Mouse (Mus musculus): Measurements from ENCODE around the gene Smpd3.

DNA sequence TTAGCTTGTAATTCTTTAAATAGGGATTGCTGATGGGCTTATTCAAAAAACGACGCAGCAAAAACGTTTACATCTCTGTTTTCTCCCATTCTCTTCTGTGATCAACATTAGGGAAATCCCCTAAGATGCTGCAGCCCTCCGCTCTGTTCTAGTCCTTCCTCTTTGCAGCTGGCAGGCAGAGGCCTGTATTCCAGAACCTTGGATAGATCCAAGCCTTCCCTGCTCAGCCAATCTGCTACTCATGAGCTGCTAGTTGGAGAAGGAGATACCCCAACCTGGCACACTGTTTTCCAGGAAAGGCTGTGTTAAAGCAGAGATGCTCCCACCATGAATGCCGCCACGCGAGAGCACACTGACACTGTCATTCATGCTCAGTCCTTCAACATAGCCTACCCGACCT lies 4.4 kb downstream of the Smpd3 start:
- TF ChIP-seq CTCF (IDR thresholded peaks at IDR 0.05; ENCODE audit: insufficient read depth, low read depth, low read length) (no peak), POLR2A (IDR thresholded peaks at IDR 0.05; ENCODE audit: insufficient read depth, low read depth, low read length) (no peak)
